Mouse (Mus musculus) erythroblast, embryonic 14.5 days (primary cell): ENCODE results near the gene Gde1. TPM values are rescaled to one million over a fixed set of nuclear protein-coding genes. Genes with fewer than 3 reads are reported as not detected.

Experiments used
- H3K27me3 ChIP-seq: 2 replicates; pipeline ENCODE4 v1.6.1; 2012; ENCODE audit warnings: inconsistent platforms; ENCODE audit not compliant: control insufficient read depth
- H3K36me3 ChIP-seq: 2 replicates; pipeline ENCODE4 v1.6.1; 2012; ENCODE audit warnings: mild to moderate bottlenecking, inconsistent platforms; ENCODE audit not compliant: control insufficient read depth
- H3K4me1 ChIP-seq: 2 replicates; pipeline ENCODE4 v1.6.1; 2012; ENCODE audit warnings: inconsistent platforms; ENCODE audit not compliant: control insufficient read depth
- H3K4me3 ChIP-seq: replicated peaks from 2 replicates; pipeline ENCODE3; 2012; ENCODE audit warnings: moderate library complexity, mild to moderate bottlenecking, inconsistent platforms
- H3K9me3 ChIP-seq: 2 replicates; pipeline ENCODE4 v1.6.1; 2012; ENCODE audit warnings: low read length, inconsistent platforms, mixed read lengths; ENCODE audit not compliant: control insufficient read depth
- GATA1 ChIP-seq: IDR thresholded peaks from 2 replicates; pipeline ENCODE4 v1.6.1; 2012; ENCODE audit warnings: low read length, inconsistent platforms, mixed read lengths
- TAL1 ChIP-seq: IDR thresholded peaks from 3 replicates; pipeline ENCODE4 v1.6.1; 2012; ENCODE audit warnings: low read length, inconsistent platforms, mixed read lengths
- polyA plus RNA-seq: library from polyadenylated mRNA; stranded (reverse); fragments of >175 nt; gene quantifications from 2 replicates; pipeline ENCODE4 v1.2.3, GENCODE M21; 2012

The Gde1 gene
- polyA plus RNA-seq, result 7.3 and 8.4 TPM in 2 replicates

- Histone ChIP-seq H3K4me3 (peak within 1 kb of the TSS; percentile 96), H3K9me3 (no peaks in the 10 kb centered on the region), H3K4me1 (peaks cover 48% of the 10 kb centered on the region), H3K36me3 (peaks cover 31% of the 10 kb centered on the region), H3K27me3 (no peaks in the 10 kb centered on the region)
- peak; percentile 38; the same call in 1 of the 3 replicates for TF ChIP-seq TAL1
- TF ChIP-seq GATA1, result peak; percentile 63
These were observed at the start of gene Gde1 for GRCm38 (mm10) chr7:118705101-118705961. Gene Gde1, minus strand, starts transcription at chr7:118705778.

DNA sequence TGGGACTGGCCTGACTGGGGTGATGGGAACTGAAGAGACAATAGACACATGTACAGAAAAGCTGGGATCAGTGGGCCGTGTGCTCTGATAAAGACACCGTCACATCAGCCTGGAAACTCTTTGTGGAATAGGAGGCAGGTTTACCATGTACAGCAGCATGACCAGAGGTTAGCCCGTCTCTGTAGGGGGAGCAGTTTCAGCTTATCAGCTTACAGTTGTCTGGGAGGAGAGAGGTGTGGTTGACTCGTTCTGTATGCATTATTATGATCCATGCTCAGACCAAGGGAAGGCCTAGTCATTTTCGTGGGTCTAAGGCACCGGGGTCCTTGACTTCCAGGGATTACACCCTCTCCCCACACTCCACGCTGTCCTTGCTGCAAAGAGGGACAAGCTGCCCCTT lies 46.0 kb upstream of the Gde1 start:
- Histone ChIP-seq H3K36me3 (peaks cover 96% of the 10 kb centered on the region), H3K27me3 (no peaks in the 10 kb centered on the region), H3K4me1 (peaks cover 45% of the 10 kb centered on the region), H3K4me3 (peak overlapping the region; percentile 13), H3K9me3 (peaks cover 9% of the 10 kb centered on the region)
- TF ChIP-seq GATA1, result 0 out of 2 replicates have a peak, but pooled peaks have one; percentile 15
- no peak for TF ChIP-seq TAL1

DNA sequence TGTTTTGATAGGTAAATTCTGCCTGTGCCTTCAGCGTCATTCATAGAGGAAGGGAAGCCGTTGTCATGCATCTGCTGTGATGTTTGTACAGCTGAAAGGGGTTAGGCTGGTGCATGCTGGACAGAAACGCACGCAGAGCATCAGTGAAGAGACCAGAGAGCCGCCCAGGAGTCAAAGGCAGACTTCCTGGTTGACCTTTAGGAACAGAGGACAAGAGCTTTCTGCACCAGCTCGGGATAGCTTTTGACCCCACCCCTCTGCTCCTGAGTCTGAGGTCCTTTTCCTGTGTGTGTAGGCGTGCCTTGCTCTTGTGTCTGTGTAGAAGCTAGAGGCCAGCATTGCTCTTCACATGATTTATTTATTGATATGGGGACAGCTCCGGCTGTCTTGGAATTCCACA lies 44.1 kb upstream of the Gde1 start:
- Histone ChIP-seq H3K4me1 (peaks cover 26% of the 10 kb centered on the region), H3K9me3 (peaks cover 5% of the 10 kb centered on the region), H3K4me3 (no peak overlapping the region), H3K36me3 (peaks cover 98% of the 10 kb centered on the region), H3K27me3 (no peaks in the 10 kb centered on the region)
- TF ChIP-seq GATA1, result no peak
- TF ChIP-seq TAL1, result no peak

DNA sequence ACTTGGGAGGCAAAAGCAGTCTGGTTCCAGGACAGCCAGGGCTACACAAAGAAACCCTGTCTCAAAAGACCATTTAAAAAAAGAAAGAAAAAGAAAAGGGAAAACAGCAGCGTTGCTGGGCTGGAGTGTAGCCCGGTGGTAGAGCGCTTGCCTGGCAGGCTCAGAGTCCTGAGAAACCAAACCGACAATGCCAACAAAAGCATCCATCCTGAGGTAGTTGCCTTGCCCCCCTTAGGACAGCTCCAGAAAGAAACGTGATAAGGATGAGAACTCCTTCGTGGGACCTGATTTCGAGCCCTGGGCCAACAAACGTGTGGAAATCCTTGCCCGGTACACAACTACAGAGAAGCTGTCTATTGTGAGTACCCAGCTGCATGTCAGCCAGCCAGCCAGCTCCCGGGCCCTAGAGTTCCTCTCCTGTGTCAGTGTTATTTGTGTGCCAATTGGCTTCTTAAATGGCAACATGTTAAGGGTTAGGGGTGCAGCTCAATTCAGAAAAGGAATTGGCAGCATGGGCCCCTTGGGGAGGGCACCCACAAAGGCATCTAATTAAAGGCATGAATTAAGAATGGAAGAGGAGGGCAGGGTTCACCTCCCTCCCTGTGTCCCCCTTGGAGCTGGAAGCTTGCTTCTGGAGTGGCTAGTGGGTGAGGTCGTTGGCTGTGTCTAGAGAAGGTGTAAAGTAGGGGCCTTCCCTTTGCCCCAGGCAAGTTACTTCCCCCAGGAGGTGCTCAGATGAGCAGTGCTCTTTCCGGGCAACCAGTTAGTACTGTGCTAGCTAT lies 42.5 kb upstream of the Gde1 start:
- peaks cover 91% of the 10 kb centered on the region for H3K36me3 ChIP-seq

GRCm38 (mm10) chr7:118744766-118745165 lies 39.2 kb upstream of the Gde1 start:
- H3K4me3 ChIP-seq, result no peak overlapping the region
- H3K27me3 ChIP-seq, result no peaks in the 10 kb centered on the region
- TF ChIP-seq TAL1 (no peak), GATA1 (no peak)
- H3K9me3 ChIP-seq, result no peaks in the 10 kb centered on the region
- peaks cover 59% of the 10 kb centered on the region for H3K36me3 ChIP-seq
- peaks cover 32% of the 10 kb centered on the region for H3K4me1 ChIP-seq

More for the DNA sequence above, 42.5 kb upstream of the Gde1 start:
- no peaks in the 10 kb centered on the region for H3K9me3 ChIP-seq
- H3K4me3 ChIP-seq, result no peak overlapping the region
- TF ChIP-seq GATA1 (no peak), TAL1 (no peak)
- H3K27me3 ChIP-seq, result no peaks in the 10 kb centered on the region
- H3K4me1 ChIP-seq, result peaks cover 28% of the 10 kb centered on the region

- TF ChIP-seq GATA1, result no peak
- no peak for TF ChIP-seq TAL1
These were observed 36.7 kb upstream of the Gde1 start for GRCm38 (mm10) chr7:118742278-118742677.

DNA sequence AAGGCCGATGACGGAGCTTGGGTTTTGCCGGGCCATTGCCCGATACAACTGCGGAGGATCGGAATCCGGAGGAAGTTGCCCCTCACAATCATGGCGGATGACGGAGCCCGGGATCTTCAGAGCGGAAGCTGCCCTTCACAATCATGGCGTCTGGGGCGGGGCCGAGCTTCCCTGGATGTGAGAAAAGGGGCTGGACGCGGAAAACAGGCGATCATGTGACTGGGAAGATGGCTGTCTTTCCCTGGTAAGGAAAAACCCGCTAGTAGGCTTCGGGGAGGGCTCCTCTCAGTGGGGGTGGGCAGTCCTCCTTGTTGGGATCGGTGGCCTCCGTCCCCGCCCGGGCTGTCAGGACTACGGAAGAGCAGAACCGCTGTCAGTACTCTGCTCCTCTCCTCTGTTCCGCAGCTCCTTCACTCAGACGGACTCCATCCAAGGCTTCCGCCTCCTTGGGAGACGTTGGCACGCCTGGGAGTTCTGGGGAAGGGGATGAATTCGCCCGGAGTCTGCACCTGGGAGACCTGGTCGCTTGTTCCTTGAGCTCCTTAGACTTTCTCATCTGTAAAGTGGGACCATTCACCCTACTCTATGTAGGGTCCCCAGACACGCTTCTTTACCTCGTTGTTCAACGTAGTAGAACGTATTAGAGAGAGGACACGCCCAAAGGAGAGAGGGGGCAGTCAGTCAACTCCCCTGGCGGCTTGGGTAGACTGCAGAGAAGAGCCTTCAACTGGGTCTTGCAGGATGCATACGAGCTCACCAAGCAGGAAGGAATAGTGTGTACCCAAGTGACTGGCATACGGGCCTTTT lies 35.2 kb upstream of the Gde1 start:
- Histone ChIP-seq H3K36me3 (peaks cover 35% of the 10 kb centered on the region), H3K27me3 (no peaks in the 10 kb centered on the region), H3K9me3 (no peaks in the 10 kb centered on the region), H3K4me1 (peaks cover 36% of the 10 kb centered on the region), H3K4me3 (peak overlapping the region; percentile 93)
- TF ChIP-seq TAL1 (no peak), GATA1 (no peak)

More at GRCm38 (mm10) chr7:118742278-118742677, 36.7 kb upstream of the Gde1 start:
- H3K36me3 ChIP-seq, result peaks cover 39% of the 10 kb centered on the region
- no peaks in the 10 kb centered on the region for H3K9me3 ChIP-seq
- peaks cover 36% of the 10 kb centered on the region for H3K4me1 ChIP-seq
- peak overlapping the region; percentile 20 for H3K4me3 ChIP-seq
- no peaks in the 10 kb centered on the region for H3K27me3 ChIP-seq

DNA sequence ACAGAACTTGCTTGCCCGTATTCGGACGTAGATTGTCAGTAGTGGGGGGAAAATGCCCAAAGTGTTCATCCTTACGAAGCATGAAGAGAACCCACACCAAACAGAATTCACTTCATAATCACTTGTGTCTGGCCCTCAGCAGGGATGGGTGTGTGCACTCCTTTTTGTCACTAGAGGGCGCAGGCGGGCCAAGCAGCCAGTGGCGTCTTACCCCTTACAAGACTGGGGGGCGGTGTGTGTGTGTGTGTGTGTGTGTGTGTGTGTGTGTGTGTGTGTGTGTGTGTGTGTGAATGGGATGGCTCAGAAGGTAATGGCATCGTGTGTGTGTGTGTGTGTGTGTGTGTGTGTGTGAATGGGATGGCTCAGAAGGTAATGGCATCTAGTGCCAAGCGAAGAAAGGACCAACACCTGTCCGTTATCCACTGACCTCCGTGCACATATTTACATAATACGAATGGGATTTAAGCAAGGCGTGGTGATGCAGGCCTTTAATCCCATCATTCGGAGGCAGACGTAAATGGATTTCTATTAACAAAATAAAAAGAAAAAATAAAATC lies 34.5 kb upstream of the Gde1 start, which contains the start of gene Vps35l:
TSS of gene Vps35l (plus strand) at position 252 of the 557 bp plus-strand sequence.
- H3K36me3 ChIP-seq, result peaks cover 35% of the 10 kb centered on the region
- H3K9me3 ChIP-seq, result no peaks in the 10 kb centered on the region
- TF ChIP-seq GATA1, result no peak
- no peak for TF ChIP-seq TAL1
- peaks cover 36% of the 10 kb centered on the region for H3K4me1 ChIP-seq
- H3K27me3 ChIP-seq, result no peaks in the 10 kb centered on the region
- H3K4me3 ChIP-seq, result peak within 1 kb of the TSS; percentile 93
